Comparison of ENCODE assay signal across 26 mouse cellular contexts in the genomic region with DNA sequence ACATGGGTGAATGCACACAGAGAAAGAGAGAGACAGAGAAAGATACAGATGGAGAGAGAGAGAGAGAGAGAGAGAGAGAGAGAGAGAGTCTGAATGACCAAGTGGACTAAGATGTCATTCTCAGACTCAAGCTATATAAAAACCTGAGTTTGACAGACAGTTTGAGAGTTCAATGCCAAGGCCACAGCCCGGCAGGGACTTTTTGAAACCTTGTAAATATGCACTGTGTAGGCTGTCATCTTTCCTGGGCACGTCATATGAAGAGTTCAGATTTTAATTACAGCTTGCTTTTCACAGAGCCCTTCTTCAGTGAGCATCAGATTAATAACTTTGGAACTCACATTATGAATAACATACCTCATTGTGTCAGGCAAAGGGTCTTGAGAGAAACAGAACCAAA.
"Had no signal": no experiment of that assay in that cellular context is flagged by ENCODE, and none has a peak within 500 bp of the region (broad histone marks: within the 10 kb centered on the region; RNA-seq: fewer than 3 reads in every experiment).

No protein-coding gene starts in this region.

- ATAC-seq: intestine, embryonic 15.5 days; intestine, postnatal 0 days had no signal

- H3K27ac ChIP-seq: heart, embryonic 13.5 days; heart, embryonic 15.5 days; hindbrain, embryonic 13.5 days; hindbrain, embryonic 15.5 days; intestine, embryonic 15.5 days; kidney, embryonic 15.5 days; kidney, postnatal 0 days; left cerebral cortex, adult 2 months; limb, embryonic 10.5 days; limb, embryonic 12.5 days; liver, embryonic 13.5 days; liver, embryonic 15.5 days had no signal

- DNase-seq: gastrocnemius, postnatal 14 days; gastrocnemius, postnatal 36 days; heart, adult 18-20 months; heart, postnatal 14 days; heart, postnatal 36 days; kidney, adult 18-20 months; kidney, adult 8-10 months; kidney, postnatal 14 days; kidney, postnatal 36 days; layer of hippocampus, adult 9-11 months; liver; liver, embryonic 13.5 days had no signal

- H3K4me2 ChIP-seq: heart, embryonic 11.5 days; heart, embryonic 13.5 days; heart, embryonic 15.5 days; hindbrain, embryonic 13.5 days; hindbrain, embryonic 15.5 days; intestine, embryonic 15.5 days; kidney, embryonic 15.5 days; limb, embryonic 12.5 days; liver, embryonic 11.5 days; liver, embryonic 13.5 days; liver, embryonic 15.5 days had no signal

- H3K27me3 ChIP-seq: heart, embryonic 13.5 days; heart, embryonic 15.5 days; hindbrain, embryonic 13.5 days; hindbrain, embryonic 15.5 days; intestine, embryonic 15.5 days; kidney, embryonic 15.5 days; limb, embryonic 12.5 days; liver, embryonic 13.5 days; liver, embryonic 15.5 days had no signal

- H3K4me1 ChIP-seq: heart, embryonic 13.5 days; heart, embryonic 15.5 days; hindbrain, embryonic 13.5 days; hindbrain, embryonic 15.5 days; intestine, embryonic 15.5 days; kidney, embryonic 15.5 days; limb, embryonic 10.5 days; limb, embryonic 12.5 days; liver, embryonic 13.5 days; liver, embryonic 15.5 days had no signal

- H3K9me3 ChIP-seq: heart, embryonic 13.5 days; heart, embryonic 15.5 days; hindbrain, embryonic 13.5 days; hindbrain, embryonic 15.5 days; intestine, embryonic 15.5 days; kidney, embryonic 15.5 days; limb, embryonic 10.5 days; limb, embryonic 12.5 days; liver, embryonic 13.5 days; liver, embryonic 15.5 days had no signal

- H3K36me3 ChIP-seq: heart, embryonic 13.5 days; heart, embryonic 15.5 days; hindbrain, embryonic 13.5 days; hindbrain, embryonic 15.5 days; intestine, embryonic 15.5 days; kidney, embryonic 15.5 days; limb, embryonic 10.5 days; limb, embryonic 12.5 days; liver, embryonic 13.5 days; liver, embryonic 15.5 days had no signal

- H3K4me3 ChIP-seq: heart, embryonic 13.5 days; heart, embryonic 15.5 days; hindbrain, embryonic 13.5 days; hindbrain, embryonic 15.5 days; intestine, embryonic 15.5 days; kidney, embryonic 15.5 days; left cerebral cortex, adult 2 months; limb, embryonic 10.5 days; limb, embryonic 12.5 days; liver, embryonic 13.5 days; liver, embryonic 15.5 days had no signal

- H3K9ac ChIP-seq: heart, embryonic 13.5 days; heart, embryonic 15.5 days; hindbrain, embryonic 13.5 days; hindbrain, embryonic 15.5 days; intestine, embryonic 15.5 days; kidney, embryonic 15.5 days; limb, embryonic 12.5 days; liver, embryonic 13.5 days; liver, embryonic 15.5 days had no signal
